Mouse (Mus musculus) myocyte (in vitro differentiated cells): ENCODE results near the gene Dhdds. TPM values are rescaled to one million over a fixed set of nuclear protein-coding genes. Genes with fewer than 3 reads are reported as not detected.

Experiments
- H3K27me3 ChIP-seq: one replicate; pipeline ENCODE4 v1.6.1; 2011; ENCODE audit not compliant: control insufficient read depth, insufficient read depth, insufficient read length
- H3K36me3 ChIP-seq: one replicate; pipeline ENCODE4 v1.6.1; 2011; ENCODE audit not compliant: control insufficient read depth, insufficient read depth
- H3K4me2 ChIP-seq: one replicate; pipeline ENCODE4 v1.6.1; 2011; ENCODE audit warnings: low read depth, control low read depth
- H3K4me3 ChIP-seq: one replicate; pipeline ENCODE4 v1.5.1; 2011; ENCODE audit warnings: mild to moderate bottlenecking, control low read depth, moderate library complexity
- H3K79me2 ChIP-seq: one replicate; pipeline ENCODE4 v1.6.1; 2011; ENCODE audit not compliant: control insufficient read depth, insufficient read depth
- H3ac ChIP-seq: one replicate; pipeline ENCODE4 v1.6.1; 2011; ENCODE audit not compliant: control insufficient read depth, insufficient read length
- CEBPB ChIP-seq: IDR thresholded peaks from 2 replicates; pipeline ENCODE4 v1.6.1; 2011; ENCODE audit warnings: mild to moderate bottlenecking, moderate library complexity; ENCODE audit not compliant: poor library complexity, insufficient read depth, severe bottlenecking
- E2F4 ChIP-seq: IDR thresholded peaks from one replicate; pipeline ENCODE4 v1.6.1; 2011; ENCODE audit warnings: mild to moderate bottlenecking, control low read depth, moderate library complexity; ENCODE audit not compliant: insufficient read depth
- MAX ChIP-seq: IDR thresholded peaks from one replicate; pipeline ENCODE4 v1.6.1; 2011; ENCODE audit warnings: low read depth, mild to moderate bottlenecking, control low read depth
- MYOD1 ChIP-seq, 3 experiments: IDR thresholded peaks; one replicate each; pipeline ENCODE4 v1.6.1; 2011; ENCODE audit warnings: control low read depth in 2 of 3, low read depth in 2 of 3, mild to moderate bottlenecking in 2 of 3, moderate library complexity in 1 of 3; ENCODE audit not compliant: insufficient read length in 2 of 3, control insufficient read depth in 1 of 3
- MYOG ChIP-seq, 3 experiments: IDR thresholded peaks; one replicate each; pipeline ENCODE4 v1.6.1; 2011; ENCODE audit warnings: control low read depth in 2 of 3, low read depth in 2 of 3, mild to moderate bottlenecking in 2 of 3; ENCODE audit not compliant: insufficient read length in 2 of 3, control insufficient read depth in 1 of 3, insufficient read depth in 1 of 3
- POLR2A ChIP-seq: IDR thresholded peaks from one replicate; pipeline ENCODE4 v1.6.1; 2011; ENCODE audit warnings: low read depth, mild to moderate bottlenecking, control low read depth, moderate library complexity; ENCODE audit not compliant: insufficient read length
- POLR2AphosphoS2 ChIP-seq: IDR thresholded peaks from one replicate; pipeline ENCODE4 v1.6.1; 2011; ENCODE audit warnings: low read depth, control low read depth; ENCODE audit not compliant: insufficient read length
- REST ChIP-seq: IDR thresholded peaks from one replicate; pipeline ENCODE4 v1.6.1; 2011; ENCODE audit warnings: mild to moderate bottlenecking, control low read depth, moderate library complexity; ENCODE audit not compliant: insufficient read depth, insufficient read length
- SRF ChIP-seq: IDR thresholded peaks from one replicate; pipeline ENCODE4 v1.6.1; 2011; ENCODE audit warnings: low read depth; ENCODE audit not compliant: control insufficient read depth, insufficient read length
- TCF12 ChIP-seq: IDR thresholded peaks from one replicate; pipeline ENCODE4 v1.6.1; 2011; ENCODE audit warnings: mild to moderate bottlenecking, control low read depth; ENCODE audit not compliant: poor library complexity, insufficient read depth, severe bottlenecking
- TCF3 ChIP-seq: IDR thresholded peaks from one replicate; pipeline ENCODE4 v1.6.1; 2011; ENCODE audit warnings: low read depth, control low read depth; ENCODE audit not compliant: insufficient read length
- USF1 ChIP-seq: IDR thresholded peaks from one replicate; pipeline ENCODE4 v1.6.1; 2011; ENCODE audit warnings: low read depth, mild to moderate bottlenecking, control low read depth, moderate library complexity
- polyA plus RNA-seq: library from polyadenylated mRNA; unstranded; fragments of >200 nt; fragmentation: generic; extraction: Trizol; gene quantifications from one replicate; pipeline ENCODE4 v1.2.1, GENCODE M21; 2012; ENCODE audit warnings: missing spikeins

The Dhdds gene
- polyA plus RNA-seq, 1 experiment, result 30.5 TPM

- Histone ChIP-seq H3K27me3 (peaks cover 13% of the 10 kb centered on the region), H3K79me2 (no peaks in the 10 kb centered on the region)
- no peak for TF ChIP-seq MYOG (IDR thresholded peaks at IDR 0.05; ENCODE audit: control insufficient read depth in 1 of 3, insufficient read depth in 1 of 3, insufficient read length in 2 of 3, low read depth in 2 of 3)
- TF ChIP-seq TCF12, result no peak
- TF ChIP-seq POLR2AphosphoS2, result no peak
- no peak for TF ChIP-seq USF1
- no peak for TF ChIP-seq SRF
- TF ChIP-seq MAX, result no peak
- no peak for TF ChIP-seq CEBPB
- TF ChIP-seq TCF3, result no peak
- TF ChIP-seq REST, result no peak
- TF ChIP-seq MYOD1 (IDR thresholded peaks at IDR 0.05; ENCODE audit: control insufficient read depth in 1 of 3, insufficient read length in 2 of 3, low read depth in 2 of 3), result no peak
- no peak for TF ChIP-seq E2F4
- TF ChIP-seq POLR2A, result no peak
Observed at GRCm38 (mm10) chr4:134035953-134036352, 35.2 kb upstream of the Dhdds start.

GRCm38 (mm10) chr4:134025802-134026201, 25.1 kb upstream of the Dhdds start:
- Histone ChIP-seq H3K4me3 (no peak overlapping the region), H3K79me2 (no peaks in the 10 kb centered on the region), H3K36me3 (no peaks in the 10 kb centered on the region), H3K27me3 (peaks cover 9% of the 10 kb centered on the region), H3ac (no peak overlapping the region), H3K4me2 (no peak overlapping the region)
- TF ChIP-seq MYOD1 (IDR thresholded peaks at IDR 0.05; ENCODE audit: control insufficient read depth in 1 of 3, insufficient read length in 2 of 3, low read depth in 2 of 3) (no peak), REST (no peak), CEBPB (no peak)

More at GRCm38 (mm10) chr4:134035953-134036352, 35.2 kb upstream of the Dhdds start:
- Histone ChIP-seq H3K4me2 (no peak overlapping the region), H3ac (no peak overlapping the region), H3K4me3 (no peak overlapping the region), H3K36me3 (no peaks in the 10 kb centered on the region)

GRCm38 (mm10) chr4:134020621-134021020, 19.9 kb upstream of the Dhdds start:
- Histone ChIP-seq H3ac (no peak overlapping the region), H3K4me2 (no peak overlapping the region), H3K27me3 (peaks cover 37% of the 10 kb centered on the region), H3K36me3 (no peaks in the 10 kb centered on the region), H3K4me3 (no peak overlapping the region), H3K79me2 (no peaks in the 10 kb centered on the region)
- TF ChIP-seq REST (peak; percentile 87), MAX (peak; percentile 77), MYOG (IDR thresholded peaks at IDR 0.05; ENCODE audit: control insufficient read depth in 1 of 3, insufficient read depth in 1 of 3, insufficient read length in 2 of 3, low read depth in 2 of 3) (peak in 1 of 3 experiments; percentile 29), POLR2A (no peak)

GRCm38 (mm10) chr4:134019641-134020351, 19.1 kb upstream of the Dhdds start:
- TF ChIP-seq CEBPB, result no peak
- TF ChIP-seq E2F4, result no peak
- no peak for TF ChIP-seq MAX
- no peak for TF ChIP-seq TCF12
- peaks cover 37% of the 10 kb centered on the region for H3K27me3 ChIP-seq
- no peaks in the 10 kb centered on the region for H3K36me3 ChIP-seq
- no peak overlapping the region for H3ac ChIP-seq
- H3K4me2 ChIP-seq, result no peak overlapping the region
- no peak overlapping the region for H3K4me3 ChIP-seq
- no peaks in the 10 kb centered on the region for H3K79me2 ChIP-seq

- H3K79me2 ChIP-seq, result no peaks in the 10 kb centered on the region
- H3K4me3 ChIP-seq, result no peak overlapping the region
- H3K4me2 ChIP-seq, result no peak overlapping the region
- H3K36me3 ChIP-seq, result no peaks in the 10 kb centered on the region
- H3K27me3 ChIP-seq, result peaks cover 37% of the 10 kb centered on the region
- TF ChIP-seq TCF12 (no peak), TCF3 (no peak), CEBPB (no peak), SRF (no peak), MYOG (IDR thresholded peaks at IDR 0.05; ENCODE audit: control insufficient read depth in 1 of 3, insufficient read depth in 1 of 3, insufficient read length in 2 of 3, low read depth in 2 of 3) (no peak), POLR2AphosphoS2 (no peak), POLR2A (no peak), REST (no peak), E2F4 (no peak)
- no peak overlapping the region for H3ac ChIP-seq
Observed at GRCm38 (mm10) chr4:134019210-134019609, 18.5 kb upstream of the Dhdds start.
